Mouse (Mus musculus): ENCODE data around the gene Il12rb1.

Il12rb1 gene

DNA sequence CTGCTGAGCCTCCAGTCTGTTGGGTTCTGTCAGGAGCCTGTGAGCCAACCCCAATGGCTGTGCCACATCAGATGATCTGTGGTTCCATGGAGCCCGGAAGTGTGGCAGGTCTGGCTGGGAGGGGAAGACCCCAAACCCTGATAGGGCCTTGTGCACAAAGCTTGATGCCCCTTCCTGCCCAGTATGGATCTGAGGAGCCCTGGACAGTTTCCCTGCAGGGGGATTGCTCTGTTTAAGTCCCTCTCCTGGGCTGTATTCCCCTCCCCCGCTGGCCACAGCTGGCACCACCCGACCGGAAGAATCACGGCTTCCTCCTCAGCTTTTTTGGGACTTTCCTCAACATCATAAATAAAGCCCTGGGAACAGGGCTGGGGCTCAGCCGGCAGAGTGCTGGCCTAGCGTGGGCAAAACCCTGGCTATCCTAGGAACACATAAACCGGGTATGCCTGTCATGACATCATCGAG is 24.8 kb downstream of the Il12rb1 start:
- DNase-seq, result no peak

DNA sequence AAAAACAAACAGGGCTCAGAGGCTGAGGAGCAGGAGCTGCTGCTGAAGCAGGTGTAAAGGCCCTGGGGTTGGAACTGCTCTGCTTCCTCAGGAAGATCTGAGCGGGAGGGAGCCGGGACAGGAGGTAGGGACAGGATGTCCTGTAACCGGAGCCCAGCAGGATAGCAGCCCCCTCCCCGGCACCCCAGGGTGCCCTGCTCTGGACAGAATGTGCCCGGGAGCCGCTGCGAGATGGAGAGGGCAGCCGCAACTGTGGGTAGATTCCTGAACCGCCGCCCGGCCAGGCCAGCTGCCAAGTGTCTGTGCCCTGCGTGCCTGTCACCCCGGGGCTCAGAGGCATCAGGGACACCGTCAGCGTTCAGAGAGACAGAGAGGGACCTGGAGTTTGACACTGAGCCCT is 25.3 kb downstream of the Il12rb1 start:
- no peak for DNase-seq

DNA sequence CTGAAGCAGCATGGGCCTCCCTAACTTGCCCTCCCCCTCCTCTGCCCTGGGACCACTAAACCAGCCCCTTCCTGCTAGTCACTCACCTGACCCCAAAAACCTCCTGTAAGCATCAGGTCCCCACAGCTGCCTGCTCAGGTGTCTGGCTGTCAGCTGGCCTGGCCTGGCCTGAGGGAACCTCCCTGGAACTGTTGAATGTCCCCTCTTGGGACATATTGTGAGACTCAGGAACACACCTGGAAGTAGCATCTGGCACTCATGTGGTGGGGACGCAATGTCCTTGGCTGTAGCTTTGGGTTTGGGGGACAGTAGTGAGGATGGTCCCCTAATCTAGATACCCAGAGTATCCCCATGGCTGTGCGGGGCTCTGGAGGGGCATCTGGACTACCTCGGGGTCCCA is 25.8 kb downstream of the Il12rb1 start:
- DNase-seq, result no peak

DNA sequence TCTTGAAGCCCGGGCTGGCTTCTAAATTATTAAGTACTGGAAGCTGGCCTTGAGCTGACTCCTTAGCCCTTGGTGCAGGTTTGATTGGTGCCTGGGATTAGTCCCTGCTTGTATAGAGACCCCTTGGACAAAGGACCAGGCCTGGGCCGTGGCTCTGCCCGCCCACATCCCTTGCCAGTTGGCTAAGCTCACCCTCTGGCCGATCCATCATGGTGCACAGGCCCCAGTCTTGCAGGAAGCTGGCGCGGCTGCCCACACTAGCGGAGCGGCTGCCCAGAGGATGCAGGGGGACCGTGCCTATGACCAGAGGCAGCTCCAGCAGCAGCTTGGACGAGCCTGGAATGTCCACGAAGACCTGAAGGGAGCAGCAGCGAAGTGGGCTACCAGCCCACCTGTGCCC is 28.4 kb downstream of the Il12rb1 start:
- no peak for DNase-seq

DNA sequence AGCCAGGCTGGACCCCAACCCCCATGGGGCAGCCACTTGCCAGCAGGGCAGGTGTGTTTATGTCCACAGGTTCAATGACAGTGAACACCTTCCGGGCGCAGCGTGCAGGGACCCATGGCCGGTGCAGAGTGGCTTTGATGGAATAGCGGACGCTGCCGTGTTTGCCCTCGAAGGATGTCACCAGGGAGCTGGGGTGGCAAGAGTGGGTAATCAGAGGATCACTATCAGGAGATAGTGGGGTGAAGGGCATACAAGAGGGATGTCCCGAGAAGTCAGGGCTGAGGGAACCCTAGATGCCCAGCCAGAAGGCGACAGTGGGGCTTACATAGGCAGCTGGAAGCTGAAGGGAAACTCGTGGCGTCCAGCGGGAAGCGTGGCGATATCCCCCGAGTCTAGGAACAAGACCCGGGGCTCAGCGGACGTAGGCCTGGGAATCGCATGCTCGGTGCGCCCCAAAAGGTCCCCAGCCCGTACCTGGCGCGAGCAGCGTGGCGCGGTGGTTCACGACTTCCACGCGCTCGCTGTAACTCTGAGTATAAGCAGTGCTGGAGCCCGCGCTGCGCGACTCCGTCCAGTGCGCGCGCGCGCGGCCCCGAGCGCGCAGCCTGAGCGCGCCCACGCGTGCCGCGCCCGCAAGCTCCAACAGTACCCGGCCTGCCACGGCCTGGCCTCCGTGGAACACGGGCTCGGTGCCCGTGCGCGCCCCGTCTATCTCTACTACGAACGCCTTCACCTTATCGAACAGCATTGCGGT is 30.6 kb downstream of the Il12rb1 start:
- DNase-seq, result no peak

DNA sequence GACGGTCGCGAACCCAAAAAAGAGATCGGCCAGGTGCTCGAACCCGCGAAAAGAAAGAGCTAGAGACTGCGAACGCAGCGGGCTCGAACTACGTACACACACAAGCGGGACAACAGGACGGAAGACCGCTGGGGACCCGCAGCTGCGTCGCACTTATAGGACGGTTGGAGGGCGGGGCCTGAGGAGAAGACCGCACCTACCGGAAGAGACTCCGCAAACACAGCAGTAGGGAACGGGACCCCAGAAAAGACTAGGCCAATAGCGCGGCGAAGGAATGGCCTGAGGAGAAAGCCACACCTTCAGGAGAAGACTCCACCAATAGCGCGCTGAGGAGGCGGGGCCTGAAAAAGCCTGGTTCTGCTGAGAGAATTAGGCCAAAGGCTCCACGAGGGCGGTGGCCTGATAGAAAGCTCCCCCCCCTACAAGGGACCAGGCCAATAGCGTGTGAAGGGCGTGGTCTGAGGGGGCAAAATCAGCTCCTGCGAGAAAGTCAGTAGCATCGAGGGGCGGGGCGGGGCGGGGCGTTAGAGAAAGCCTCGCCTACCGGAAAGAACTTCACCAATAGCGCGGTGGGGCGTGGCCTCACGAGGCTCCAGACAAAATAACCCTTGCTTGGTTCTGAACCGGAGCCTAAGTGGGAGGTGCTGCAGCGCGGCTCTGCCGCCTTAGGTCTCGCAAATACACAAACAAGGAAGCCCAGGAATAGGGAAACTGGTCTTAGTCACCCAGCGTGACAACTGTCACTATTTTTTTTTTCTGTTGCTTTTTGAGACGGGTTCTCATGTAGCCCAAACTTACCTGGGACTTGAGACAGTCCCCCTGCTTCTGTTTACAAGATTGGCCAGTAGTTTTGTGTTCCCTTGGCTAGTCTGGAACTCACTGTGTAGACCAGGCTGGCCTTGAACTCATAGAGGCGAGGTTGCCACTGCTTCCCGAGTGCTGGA is 31.4 kb downstream of the Il12rb1 start, which contains the start of gene Arrdc2:
Arrdc2 (minus strand) TSS at position 313 of the 944 bp plus-strand sequence.
- DNase-seq, result peak; percentile 97

DNA sequence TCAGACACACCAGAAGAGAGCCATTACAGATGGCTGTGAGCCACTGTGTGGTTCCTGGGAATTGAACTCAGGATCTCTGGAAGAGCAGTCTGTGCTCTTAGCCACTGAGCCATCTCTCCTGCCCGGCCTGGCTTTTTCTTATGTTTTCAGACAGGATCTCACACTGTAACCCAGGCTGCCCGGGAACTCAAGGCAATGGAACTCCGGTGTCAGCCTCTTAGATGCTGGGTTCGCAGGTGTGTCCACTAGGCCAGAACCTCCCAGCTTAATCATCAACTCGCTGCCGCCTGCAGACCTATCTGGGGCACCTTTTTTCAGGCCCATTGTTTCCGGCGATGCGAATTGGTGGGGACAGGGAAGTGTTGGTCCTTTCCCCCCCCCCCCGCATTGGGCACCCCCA is 32.3 kb downstream of the Il12rb1 start:
- DNase-seq, result no peak

DNA sequence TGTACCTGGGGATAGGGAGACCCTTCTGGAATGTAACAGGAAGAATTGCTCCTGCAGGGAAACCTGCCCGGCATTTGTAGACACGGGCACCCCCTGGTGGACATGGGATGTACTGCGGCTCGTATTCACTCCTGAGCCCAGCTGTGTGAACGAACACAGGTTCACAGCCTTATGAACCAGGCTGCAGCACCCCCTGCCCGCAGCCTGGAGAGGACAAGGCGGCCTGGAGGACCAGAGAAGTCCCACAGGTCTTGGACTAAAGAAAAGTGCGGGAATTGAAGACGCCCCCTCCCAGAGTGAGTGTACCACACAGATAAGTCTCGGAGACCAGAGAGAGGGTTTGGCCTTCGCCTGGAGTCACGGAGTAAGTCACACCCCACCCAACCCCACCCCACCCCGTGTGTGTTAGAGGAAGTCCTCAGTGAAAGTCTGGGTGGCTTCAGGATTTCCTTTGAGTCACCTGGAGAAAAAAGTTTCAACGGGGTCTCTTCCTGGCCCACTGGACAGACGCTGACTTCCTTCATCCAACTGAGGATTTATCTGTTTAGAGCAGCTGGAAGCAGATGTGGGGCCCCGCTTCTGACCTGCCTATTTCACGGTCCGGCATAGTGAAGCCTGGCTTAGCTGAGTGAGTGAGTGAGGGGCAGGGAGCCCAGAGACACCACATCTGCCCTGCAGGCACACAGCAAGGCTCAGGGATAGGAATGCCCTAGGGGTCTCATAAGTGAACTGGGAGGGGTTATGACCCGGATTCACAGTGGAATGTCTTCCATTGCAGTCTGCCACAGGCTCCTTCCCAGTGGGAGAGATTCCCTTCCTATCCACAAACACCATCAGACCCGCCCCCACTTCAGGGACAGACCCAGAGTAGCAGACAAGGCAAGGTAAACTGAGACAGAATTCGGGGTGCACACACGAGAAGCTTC is 33.2 kb downstream of the Il12rb1 start:
- DNase-seq, result peak; percentile 81

DNA sequence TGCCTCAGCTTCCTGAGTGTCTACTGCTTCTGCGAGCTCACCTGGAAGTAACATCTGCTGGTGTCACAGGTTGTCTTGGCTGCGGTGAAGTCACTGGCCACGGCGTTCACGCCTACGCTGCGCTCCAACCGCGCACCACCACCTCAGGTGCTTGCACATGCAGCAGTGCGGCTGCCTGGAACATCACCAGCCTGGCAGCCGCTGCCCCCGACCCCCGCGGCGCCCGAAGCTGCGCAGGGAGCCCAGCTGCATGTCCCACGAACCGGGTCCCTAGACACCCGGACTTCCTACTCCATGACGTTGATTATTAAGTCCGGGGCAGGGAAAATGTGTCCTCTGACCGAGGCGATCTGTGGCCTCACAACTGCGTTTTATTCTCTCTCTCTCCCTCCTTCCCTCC is 34.2 kb downstream of the Il12rb1 start:
- DNase-seq, result no peak

DNA sequence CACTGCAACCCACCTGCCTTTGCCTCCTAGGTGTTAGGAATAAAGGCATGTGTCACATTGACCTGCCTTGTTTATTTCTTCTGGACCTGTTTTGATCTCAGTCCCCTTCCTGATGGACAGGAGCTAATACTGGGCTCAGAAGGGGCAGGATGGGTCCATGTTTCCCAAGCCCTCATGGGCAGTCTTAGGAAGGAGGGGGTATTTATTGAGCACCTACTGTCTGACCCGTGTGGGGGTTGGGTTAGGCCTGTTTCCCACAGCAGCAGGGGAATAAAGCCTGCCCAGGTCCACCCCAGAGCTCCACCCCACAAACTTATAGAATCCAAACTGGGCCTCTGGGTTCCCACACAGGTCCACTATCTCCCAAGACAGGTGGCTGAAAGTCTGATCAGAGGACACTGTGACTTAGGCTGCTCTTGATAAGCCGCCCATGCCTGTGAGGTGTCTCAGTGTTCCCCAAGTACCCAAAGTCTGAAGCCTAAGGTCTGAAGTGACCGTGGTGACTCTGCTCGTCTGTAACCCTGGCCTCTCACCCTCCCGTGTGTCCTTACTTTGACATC is 35.0 kb downstream of the Il12rb1 start:
- DNase-seq, result no peak

DNA sequence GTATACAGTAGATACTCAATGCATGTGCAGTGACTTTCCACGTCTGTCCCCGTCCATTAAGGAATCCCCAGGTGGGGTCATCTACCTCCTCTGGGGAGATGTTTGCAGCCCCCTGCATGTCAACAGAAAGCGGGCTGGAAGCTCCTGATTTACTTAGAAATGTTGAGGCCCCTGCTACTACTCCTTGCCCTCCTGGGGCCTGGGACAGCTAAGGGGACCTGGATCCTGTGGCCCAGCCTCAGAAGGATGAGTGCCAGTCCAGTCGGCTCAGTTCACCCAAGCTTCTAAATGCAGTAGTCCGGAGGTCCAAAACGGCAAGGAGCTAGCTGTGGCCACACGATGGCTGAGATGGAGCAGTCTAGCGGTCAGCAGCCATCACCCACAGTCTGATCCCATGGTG is 35.7 kb downstream of the Il12rb1 start:
- DNase-seq, result no peak

DNA sequence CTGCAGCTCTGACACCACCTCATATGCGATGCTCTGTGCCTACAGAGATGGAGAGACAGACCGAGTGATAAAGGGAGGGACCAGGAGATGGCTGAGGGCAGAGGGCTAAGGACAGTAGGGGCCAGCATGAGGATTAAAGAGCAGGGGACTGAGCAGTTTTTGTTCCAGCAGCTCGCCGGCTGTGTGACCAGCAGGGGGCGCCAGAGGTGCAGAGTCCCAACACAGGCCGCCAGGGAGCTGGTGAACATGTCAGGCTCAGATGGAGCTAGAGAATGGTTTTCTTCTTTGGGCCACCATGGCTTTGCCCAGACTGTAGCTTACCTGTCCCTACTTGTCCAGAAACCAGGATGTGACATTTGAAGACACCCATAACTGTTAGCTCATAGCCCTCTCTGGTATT is 36.3 kb downstream of the Il12rb1 start:
- DNase-seq, result peak; percentile 77

DNA sequence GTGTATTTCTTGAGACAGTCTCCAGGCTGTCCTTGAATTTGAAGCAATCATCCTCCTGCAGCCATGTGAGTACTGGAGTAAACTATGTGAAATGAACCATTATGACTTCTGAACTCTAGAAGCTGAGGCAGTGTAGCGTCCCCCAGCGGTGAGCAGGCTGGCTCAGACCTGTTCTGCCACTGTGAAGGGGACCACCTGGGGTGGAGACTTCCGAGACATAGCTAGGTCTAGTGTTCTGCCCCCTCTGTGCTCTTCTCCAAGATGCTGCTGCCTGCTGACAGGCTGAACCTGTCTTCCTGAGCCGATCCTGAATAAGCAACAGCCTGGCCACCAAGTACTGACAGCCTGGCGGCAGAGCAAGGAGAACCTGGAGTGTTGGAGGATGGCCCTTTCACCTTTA is 36.9 kb downstream of the Il12rb1 start:
- DNase-seq, result no peak

DNA sequence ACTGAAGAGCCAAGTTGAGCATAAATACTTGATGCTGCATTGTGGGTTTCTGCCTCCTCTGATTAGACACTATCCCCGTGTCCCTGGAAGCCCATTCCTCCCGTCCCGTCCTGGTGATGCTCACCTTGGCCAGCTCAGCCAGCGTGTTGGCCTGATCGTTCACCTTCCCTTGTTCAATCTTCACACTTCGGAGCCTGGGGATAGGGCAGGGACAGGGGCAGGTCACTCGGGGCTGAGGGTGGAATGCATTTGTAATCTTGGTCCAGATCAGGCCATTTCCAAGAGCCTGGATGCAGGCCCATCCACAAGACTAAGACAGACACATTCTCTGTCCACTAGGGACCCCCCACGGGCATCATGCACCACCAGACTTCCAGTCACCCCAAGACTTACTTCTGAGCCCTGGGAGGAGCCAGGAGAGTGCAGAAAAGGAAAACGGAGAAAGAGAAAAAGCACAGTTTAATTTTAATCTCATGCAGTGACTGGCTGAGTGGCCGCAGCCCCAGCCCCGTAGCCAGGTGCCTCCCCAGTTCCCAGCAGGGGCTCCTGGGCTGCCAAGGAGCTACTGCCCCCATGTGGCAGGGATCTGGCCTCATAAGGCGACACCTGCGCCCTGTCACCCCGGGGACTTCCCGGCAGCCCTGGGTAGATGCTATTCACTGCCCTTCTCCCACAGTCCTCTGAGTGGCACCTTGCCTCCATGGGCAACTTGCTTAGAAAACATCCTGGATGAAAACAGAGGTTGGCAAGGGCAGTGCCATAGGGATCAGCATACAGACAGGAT is 38.3 kb downstream of the Il12rb1 start:
- DNase-seq, result no peak

DNA sequence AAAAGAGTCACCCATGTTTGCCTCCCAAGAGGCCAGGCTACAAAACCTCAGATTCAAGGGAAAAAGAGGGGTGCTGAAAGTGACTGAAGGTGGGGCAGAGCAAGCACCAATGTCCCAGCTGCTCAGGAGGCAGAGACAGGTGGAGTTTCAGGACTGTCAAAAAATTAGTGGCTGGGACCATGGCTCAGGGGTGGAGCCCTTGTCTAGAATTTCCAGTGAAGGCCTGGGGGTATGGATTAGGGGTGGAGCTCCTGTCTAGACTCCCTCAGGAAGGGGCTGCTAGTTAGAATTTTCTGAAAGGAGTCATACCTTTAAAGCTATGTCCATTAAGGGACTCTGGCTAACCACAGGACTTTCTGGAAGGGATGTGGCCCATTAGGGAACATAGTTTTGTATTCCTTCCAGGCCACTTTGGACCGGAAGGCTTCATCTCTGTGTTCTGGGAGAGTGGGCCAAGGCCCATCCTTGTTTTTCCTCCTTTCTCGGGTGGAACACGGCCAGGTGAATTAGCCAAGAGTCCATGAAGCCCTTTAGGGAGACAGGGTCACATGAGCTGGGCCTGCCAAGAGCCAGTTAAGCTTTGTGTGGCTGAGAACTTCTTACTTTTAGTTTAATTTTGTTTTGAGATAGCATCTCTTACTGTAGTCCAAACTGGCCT is 41.2 kb downstream of the Il12rb1 start:
- DNase-seq, result no peak

DNA sequence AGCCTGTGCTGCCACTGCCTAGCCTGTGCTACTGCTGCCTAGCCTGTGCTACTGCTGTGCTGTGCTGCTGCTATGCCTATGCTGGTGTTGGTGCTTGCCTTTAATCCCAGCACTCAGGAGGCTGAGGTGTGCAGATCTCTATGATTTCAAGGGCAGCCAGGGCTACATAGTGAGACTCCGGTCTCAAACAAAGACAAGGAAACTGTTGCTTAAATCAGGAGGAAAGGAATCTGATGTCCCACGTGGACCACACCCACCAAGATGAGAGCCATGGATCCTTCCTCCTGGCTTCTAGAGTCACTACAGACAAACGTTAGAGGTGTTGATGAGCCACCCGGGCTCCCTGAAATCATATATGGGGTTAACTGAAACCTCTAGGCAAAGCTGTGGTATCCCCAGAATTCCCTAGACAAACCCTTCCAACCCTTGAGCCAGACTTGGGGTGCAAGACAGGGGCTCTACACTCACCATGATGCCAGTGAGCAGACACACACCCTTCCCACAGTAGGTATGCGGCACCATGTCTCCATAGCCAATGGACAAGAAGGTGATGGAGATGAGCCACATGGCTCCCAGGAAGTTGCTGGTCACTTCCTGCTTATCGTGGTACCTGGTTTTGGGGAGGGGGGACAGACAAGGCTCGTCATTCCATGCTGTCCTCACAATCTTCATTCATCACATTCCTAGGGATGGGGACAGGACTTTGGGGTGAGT is 42.0 kb downstream of the Il12rb1 start:
- no peak for DNase-seq

DNA sequence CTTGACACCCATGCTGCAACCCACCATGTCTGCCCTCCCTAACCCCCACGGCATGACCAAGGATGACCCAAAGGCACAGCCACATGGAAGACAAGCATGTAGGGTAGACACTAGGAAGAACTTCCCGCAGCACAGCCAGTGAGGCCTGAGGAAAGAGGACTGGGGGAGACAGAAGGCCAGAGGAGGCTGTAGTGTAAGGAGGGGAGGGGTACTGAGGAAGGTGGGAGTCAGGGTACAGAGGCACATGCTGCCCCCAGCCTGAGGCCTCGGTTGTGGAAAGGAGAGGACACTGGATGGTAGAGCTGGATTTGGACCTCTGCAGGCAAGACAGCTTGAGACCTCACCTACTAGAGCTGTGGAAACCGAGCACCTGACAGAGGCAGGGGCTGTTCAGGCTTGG is 42.7 kb downstream of the Il12rb1 start:
- no peak for DNase-seq

DNA sequence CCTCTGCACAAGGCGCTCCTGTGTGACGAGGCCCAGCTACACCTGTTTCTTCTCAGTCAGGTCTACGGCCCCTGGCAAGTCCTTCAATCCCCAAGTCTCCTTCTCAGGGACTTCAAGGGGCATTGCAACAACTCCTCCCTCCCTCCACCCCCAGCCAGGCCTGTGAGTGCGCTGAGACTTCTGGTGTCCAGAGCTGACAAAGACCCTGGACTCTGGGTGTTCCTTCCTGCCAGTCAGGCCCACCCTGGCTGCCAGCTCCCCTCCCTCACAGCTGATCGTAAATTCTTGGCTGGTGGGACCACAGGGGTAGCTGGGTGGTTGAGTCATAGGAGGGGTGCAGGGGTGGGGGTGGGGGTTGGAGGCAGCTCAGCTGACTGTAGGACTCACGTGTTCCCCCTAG is 43.6 kb downstream of the Il12rb1 start:
- DNase-seq, result no peak

DNA sequence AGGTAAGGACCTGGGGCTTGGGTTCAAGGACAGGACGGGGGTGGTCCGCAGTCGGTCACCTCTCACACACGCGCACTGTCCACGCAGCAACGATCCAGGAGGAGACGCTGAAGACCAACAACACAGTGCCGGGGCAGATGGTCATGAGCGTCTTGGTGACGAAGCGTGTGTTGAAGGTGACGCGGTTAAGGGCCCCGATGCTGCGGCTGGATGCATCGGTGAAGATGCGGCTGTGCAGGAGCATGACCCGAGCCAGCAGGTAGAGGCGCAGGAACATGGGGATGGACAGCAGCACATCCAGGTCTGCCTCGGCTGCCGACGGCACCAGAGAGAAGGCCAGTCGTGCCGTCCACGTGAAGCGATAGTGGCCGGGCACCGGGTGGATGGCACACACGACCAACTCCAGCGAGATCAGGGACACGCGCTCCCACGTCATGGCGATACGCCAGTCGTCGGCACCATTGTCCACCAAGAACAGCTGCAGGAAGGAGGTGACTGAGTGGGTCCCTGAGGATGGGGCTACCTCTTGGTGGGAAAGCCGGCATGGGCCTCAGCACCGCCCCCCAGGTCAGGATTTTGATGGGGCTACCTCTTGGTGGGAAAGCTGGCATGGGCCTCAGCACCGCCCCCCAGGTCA is 44.5 kb downstream of the Il12rb1 start:
- DNase-seq, result no peak

DNA sequence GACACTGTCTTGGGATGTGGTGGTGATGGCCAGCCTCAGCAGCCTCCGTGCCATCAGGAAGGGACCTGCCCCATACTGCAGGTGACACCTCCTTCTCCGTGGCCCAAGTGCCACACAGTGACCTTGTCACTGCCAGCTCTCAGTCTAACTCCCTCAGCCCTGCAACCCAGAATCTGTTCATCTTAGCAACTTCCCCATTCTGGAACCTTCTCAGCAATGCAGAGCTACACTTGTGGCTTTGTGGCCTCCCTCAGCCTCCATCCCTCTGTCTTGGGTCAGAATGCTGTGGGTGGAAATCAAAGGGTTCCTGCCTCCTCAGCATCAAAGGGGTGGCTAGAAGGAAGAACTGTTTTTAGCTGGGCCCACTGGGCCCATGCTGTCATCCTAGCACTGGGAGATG is 45.6 kb downstream of the Il12rb1 start:
- DNase-seq, result no peak
